Mouse (Mus musculus) CH12.LX (cell line): ENCODE data around the gene Polk. TPM values are rescaled to one million over a fixed set of nuclear protein-coding genes. Genes with fewer than 3 reads are reported as not detected.

Experiments used
- DNase-seq: peaks from one replicate; pipeline ENCODE4 v3.0.0-alpha.2; 2013; ENCODE audit errors: extremely low read depth
- H3K27ac ChIP-seq: 2 replicates; pipeline ENCODE4 v1.5.1; 2012; ENCODE audit warnings: low read depth, mild to moderate bottlenecking, control low read depth, moderate library complexity; ENCODE audit not compliant: insufficient read depth
- H3K27me3 ChIP-seq: replicated peaks from 2 replicates; pipeline ENCODE3; 2012; ENCODE audit warnings: inconsistent platforms
- H3K36me3 ChIP-seq, 2 experiments: replicated peaks in 1 of 2; 2 replicates each; pipeline versions ENCODE3 to v1.6.1; 2012; ENCODE audit warnings: inconsistent platforms in 1 of 2, low read length in 1 of 2, mild to moderate bottlenecking in 1 of 2, mixed read lengths in 1 of 2, moderate library complexity in 1 of 2; ENCODE audit not compliant: control insufficient read depth in 1 of 2, insufficient read depth in 1 of 2
- H3K4me1 ChIP-seq, 2 experiments: 2 replicates each; pipeline ENCODE4 v1.6.1; 2012; ENCODE audit warnings: inconsistent platforms in 1 of 2, moderate library complexity in 1 of 2; ENCODE audit not compliant: insufficient read depth in 2 of 2, control insufficient read depth in 1 of 2
- H3K4me2 ChIP-seq: 2 replicates; pipeline ENCODE4 v1.6.1; 2012; ENCODE audit warnings: low read depth, mild to moderate bottlenecking, control low read depth; ENCODE audit not compliant: poor library complexity, insufficient read depth, severe bottlenecking
- H3K4me3 ChIP-seq, 3 experiments: fragments of 150-350 bp in 1 of 3; sonication (generic) in 1 of 3; replicated peaks in 1 of 3; 2 replicates each; pipeline versions ENCODE3 to v1.5.1; 2011 to 2012; ENCODE audit warnings: low read depth in 2 of 3, low read length in 2 of 3, mild to moderate bottlenecking in 2 of 3, moderate library complexity in 2 of 3, control low read depth in 1 of 3, improper control_type of control experiment in 1 of 3, inconsistent platforms in 1 of 3, mixed read lengths in 1 of 3; ENCODE audit not compliant: poor library complexity in 1 of 3
- H3K79me2 ChIP-seq: replicated peaks from 2 replicates; pipeline ENCODE4 v1.6.1; 2012; ENCODE audit warnings: mild to moderate bottlenecking, moderate library complexity; ENCODE audit not compliant: control insufficient read depth, poor library complexity, insufficient read depth, severe bottlenecking; ENCODE audit errors: extremely low read depth
- H3K9ac ChIP-seq: 2 replicates; pipeline ENCODE4 v1.6.1; 2012; ENCODE audit warnings: low read depth, mild to moderate bottlenecking, control low read depth, moderate library complexity; ENCODE audit not compliant: insufficient read depth
- H3K9me3 ChIP-seq: replicated peaks from 2 replicates; pipeline ENCODE3; 2012; ENCODE audit warnings: low read length, inconsistent platforms, mixed read lengths
- BHLHE40 ChIP-seq: IDR thresholded peaks from 2 replicates; pipeline ENCODE4 v1.6.1; 2011; ENCODE audit warnings: mild to moderate bottlenecking, low read depth, low read length, improper control_type of control experiment
- CHD1 ChIP-seq: IDR thresholded peaks from 2 replicates; pipeline ENCODE4 v1.6.1; 2012; ENCODE audit warnings: low read depth, low read length, improper control_type of control experiment, inconsistent platforms
- CHD2 ChIP-seq: IDR thresholded peaks from 2 replicates; pipeline ENCODE4 v1.6.1; 2011; ENCODE audit warnings: low read length, improper control_type of control experiment
- CTCF ChIP-seq, 2 experiments: IDR thresholded peaks in 1 of 2; conservative IDR thresholded peaks in 1 of 2; 2 replicates each; pipeline ENCODE4 v1.5.1; 2011 to 2012; ENCODE audit warnings: low read depth in 2 of 2, low read length in 2 of 2, improper control_type of control experiment in 1 of 2, inconsistent platforms in 1 of 2, mild to moderate bottlenecking in 1 of 2, moderate library complexity in 1 of 2
- E2F4 ChIP-seq: IDR thresholded peaks from 2 replicates; pipeline ENCODE4 v1.6.1; 2011; ENCODE audit warnings: low read depth, low read length, improper control_type of control experiment; ENCODE audit not compliant: insufficient replicate concordance
- EP300 ChIP-seq: IDR thresholded peaks from 2 replicates; pipeline ENCODE4 v1.6.1; 2011; ENCODE audit warnings: low read length, improper control_type of control experiment
- ETS1 ChIP-seq: conservative IDR thresholded peaks from 2 replicates; pipeline ENCODE4 v1.6.1; 2012; ENCODE audit warnings: low read depth, mild to moderate bottlenecking, inconsistent platforms, low read length, improper control_type of control experiment, moderate library complexity
- GABPA ChIP-seq: IDR thresholded peaks from 2 replicates; pipeline ENCODE4 v1.6.1; 2012; ENCODE audit warnings: low read depth, low read length, improper control_type of control experiment, inconsistent platforms; ENCODE audit not compliant: insufficient replicate concordance
- HCFC1 ChIP-seq: IDR thresholded peaks from 2 replicates; pipeline ENCODE4 v1.6.1; 2012; ENCODE audit warnings: low read depth, mild to moderate bottlenecking, inconsistent platforms, low read length, improper control_type of control experiment
- IRF4 ChIP-seq: IDR thresholded peaks from 2 replicates; pipeline ENCODE4 v1.6.1; 2014; ENCODE audit warnings: low read depth, mild to moderate bottlenecking, inconsistent platforms, low read length, improper control_type of control experiment
- JUND ChIP-seq: conservative IDR thresholded peaks from 2 replicates; pipeline ENCODE4 v1.6.1; 2011; ENCODE audit warnings: low read depth, low read length, improper control_type of control experiment
- KAT2A ChIP-seq: IDR thresholded peaks from 2 replicates; pipeline ENCODE4 v1.6.1; 2012; ENCODE audit warnings: low read length, improper control_type of control experiment, inconsistent platforms; ENCODE audit not compliant: insufficient replicate concordance
- MAFK ChIP-seq: IDR thresholded peaks from 2 replicates; pipeline ENCODE4 v1.6.1; 2011; ENCODE audit warnings: low read length, improper control_type of control experiment; ENCODE audit not compliant: insufficient replicate concordance
- MAX ChIP-seq: IDR thresholded peaks from 2 replicates; pipeline ENCODE4 v1.6.1; 2011; ENCODE audit warnings: low read length, improper control_type of control experiment
- MAZ ChIP-seq: IDR thresholded peaks from 2 replicates; pipeline ENCODE4 v1.6.1; 2012; ENCODE audit warnings: low read depth, mild to moderate bottlenecking, inconsistent platforms, low read length, improper control_type of control experiment, moderate library complexity
- MEF2A ChIP-seq: IDR thresholded peaks from 2 replicates; pipeline ENCODE4 v1.6.1; 2014; ENCODE audit warnings: low read depth, mild to moderate bottlenecking, inconsistent platforms, low read length, improper control_type of control experiment, borderline replicate concordance
- MXI1 ChIP-seq: IDR thresholded peaks from 2 replicates; pipeline ENCODE4 v1.6.1; 2011; ENCODE audit warnings: mild to moderate bottlenecking, low read depth, low read length, improper control_type of control experiment
- NRF1 ChIP-seq: IDR thresholded peaks from 2 replicates; pipeline ENCODE4 v1.6.1; 2014; ENCODE audit warnings: low read depth, mild to moderate bottlenecking, inconsistent platforms, low read length, improper control_type of control experiment, moderate library complexity
- PAX5 ChIP-seq: IDR thresholded peaks from 2 replicates; pipeline ENCODE4 v1.6.1; 2012; ENCODE audit warnings: low read length, inconsistent platforms, mixed read lengths
- POLR2A ChIP-seq: IDR thresholded peaks from 2 replicates; pipeline ENCODE4 v1.6.1; 2011; ENCODE audit warnings: low read depth, mild to moderate bottlenecking, improper control_type of control experiment, low read length
- POLR2AphosphoS2 ChIP-seq: IDR thresholded peaks from 2 replicates; pipeline ENCODE4 v1.6.1; 2011; ENCODE audit warnings: low read depth, low read length, improper control_type of control experiment
- RAD21 ChIP-seq: IDR thresholded peaks from 2 replicates; pipeline ENCODE4 v1.6.1; 2011; ENCODE audit warnings: low read depth, mild to moderate bottlenecking, low read length, improper control_type of control experiment, moderate library complexity
- RCOR1 ChIP-seq: conservative IDR thresholded peaks from 2 replicates; pipeline ENCODE4 v1.6.1; 2012; ENCODE audit warnings: low read depth, mild to moderate bottlenecking, inconsistent platforms, low read length, improper control_type of control experiment
- TCF12 ChIP-seq: IDR thresholded peaks from 2 replicates; pipeline ENCODE4 v1.6.1; 2014; ENCODE audit warnings: low read depth, mild to moderate bottlenecking, inconsistent platforms, low read length, improper control_type of control experiment
- UBTF ChIP-seq: IDR thresholded peaks from 2 replicates; pipeline ENCODE4 v1.6.1; 2012; ENCODE audit warnings: low read depth, mild to moderate bottlenecking, inconsistent platforms, low read length, improper control_type of control experiment, moderate library complexity
- USF1 ChIP-seq: IDR thresholded peaks from 2 replicates; pipeline ENCODE4 v1.6.1; 2014; ENCODE audit warnings: low read depth, mild to moderate bottlenecking, inconsistent platforms, low read length, improper control_type of control experiment
- USF2 ChIP-seq: conservative IDR thresholded peaks from 2 replicates; pipeline ENCODE4 v1.6.1; 2011; ENCODE audit warnings: low read depth, low read length, improper control_type of control experiment
- ZC3H11A ChIP-seq: IDR thresholded peaks from 2 replicates; pipeline ENCODE4 v1.6.1; 2012; ENCODE audit warnings: low read depth, mild to moderate bottlenecking, inconsistent platforms, low read length, improper control_type of control experiment
- ZKSCAN1 ChIP-seq: IDR thresholded peaks from 2 replicates; pipeline ENCODE4 v1.6.1; 2012; ENCODE audit warnings: low read depth, inconsistent platforms, low read length, improper control_type of control experiment, borderline replicate concordance
- ZMIZ1 ChIP-seq: IDR thresholded peaks from 2 replicates; pipeline ENCODE4 v1.6.1; 2012; ENCODE audit warnings: low read depth, mild to moderate bottlenecking, inconsistent platforms, low read length, improper control_type of control experiment
- ZNF384 ChIP-seq: IDR thresholded peaks from 2 replicates; pipeline ENCODE4 v1.6.1; 2012; ENCODE audit warnings: low read depth, low read length, improper control_type of control experiment, inconsistent platforms
- dilution Hi-C: fragments of 300-500 bp; cut with MboI; formaldehyde crosslinking; loops from 2 replicates; pipeline ENCODE4 v1.14.3; 2020; ENCODE audit warnings: low sequenced_read_pairs; ENCODE audit not compliant: extremely low pct_unique_long_range_greater_than_20kb, extremely low pct_ligation_motif_present
- in situ Hi-C: fragments of 300-500 bp; cut with MboI; formaldehyde crosslinking; loops from 3 replicates; pipeline ENCODE4 v1.14.3; 2019; ENCODE audit warnings: low sequenced_read_pairs, low pct_ligation_motif_present, low pct_unique_long_range_greater_than_20kb, mixed read lengths
- polyA plus RNA-seq: library from polyadenylated mRNA; unstranded; fragments of >175 nt; gene quantifications from 2 replicates; pipeline ENCODE4 v1.2.1, GENCODE M21; 2012; ENCODE audit warnings: low read depth; ENCODE audit not compliant: insufficient read length
- total RNA-seq, 2 experiments: library from RNA; depleted of rRNA; stranded (reverse); fragments of 300-350 nt in 1 of 2; fragments of >200 nt in 1 of 2; gene quantifications; 2 replicates each; pipeline ENCODE4 v1.2.3; 2012 to 2014

The Polk gene
- total and polyA plus RNA-seq, 3 experiments = 10.4 to 12.9 (median 10.5) TPM

- dilution Hi-C loops (no loop called here), in situ Hi-C loops (no loop called here)
- no peaks in the 10 kb centered on the region for H3K27me3 ChIP-seq
- no peaks in the 10 kb centered on the region for H3K9me3 ChIP-seq
- no peaks in the 10 kb centered on the region for H3K79me2 ChIP-seq
- TF ChIP-seq GABPA = no peak
- no peak for TF ChIP-seq ZC3H11A
- no peak for TF ChIP-seq MAZ
- no peak for TF ChIP-seq ZKSCAN1
- TF ChIP-seq KAT2A = no peak
- TF ChIP-seq BHLHE40 = no peak
- TF ChIP-seq MAFK = no peak
- TF ChIP-seq ZMIZ1 = no peak
- TF ChIP-seq MEF2A = no peak
- no peak for TF ChIP-seq POLR2A
- TF ChIP-seq EP300 = no peak
- no peak for TF ChIP-seq PAX5
- TF ChIP-seq NRF1 = no peak
- TF ChIP-seq USF2 = no peak
- no peak for TF ChIP-seq UBTF
- no peak for TF ChIP-seq IRF4
- TF ChIP-seq TCF12 = no peak
- no peak for TF ChIP-seq ETS1
- TF ChIP-seq HCFC1 = no peak
- no peaks in the 10 kb centered on the region for H3K4me1 ChIP-seq
- H3K36me3 ChIP-seq = no peaks in the 10 kb centered on the region
- H3K9ac ChIP-seq = no peak overlapping the region
- H3K4me3 ChIP-seq = no peak overlapping the region
- DNase-seq = no peak
- no peak overlapping the region for H3K4me2 ChIP-seq
- no peak overlapping the region for H3K27ac ChIP-seq
These were observed 90.8 kb downstream of the Polk start for GRCm38 (mm10) chr13:96451386-96452140.

- H3K9me3 ChIP-seq = no peaks in the 10 kb centered on the region
- dilution Hi-C loops = no loop called here
These were observed 91.5 kb downstream of the Polk start for GRCm38 (mm10) chr13:96450869-96451268.

More at GRCm38 (mm10) chr13:96450869-96451268, 91.5 kb downstream of the Polk start:
- Histone ChIP-seq H3K4me3 (no peak overlapping the region), H3K36me3 (no peaks in the 10 kb centered on the region), H3K4me2 (no peak overlapping the region), H3K27ac (no peak overlapping the region), H3K9ac (no peak overlapping the region), H3K27me3 (no peaks in the 10 kb centered on the region), H3K79me2 (no peaks in the 10 kb centered on the region), H3K4me1 (no peaks in the 10 kb centered on the region)
- TF ChIP-seq RCOR1 (no peak), USF1 (no peak), BHLHE40 (no peak), JUND (no peak), POLR2AphosphoS2 (no peak), CTCF (conservative IDR thresholded peaks at IDR 0.05 in 1 of 2, IDR thresholded peaks at IDR 0.05 in 1 of 2; ENCODE audit: low read depth in 2 of 2, low read length in 2 of 2) (no peak), MXI1 (no peak), KAT2A (no peak), CHD1 (no peak), GABPA (no peak), NRF1 (no peak), EP300 (no peak), MAX (no peak), CHD2 (no peak), E2F4 (no peak), MAZ (no peak), ZNF384 (no peak), RAD21 (no peak)
- no peak for DNase-seq
- in situ Hi-C loops = no loop called here
